Mouse (Mus musculus) heart, embryonic 16.5 days (tissue): ENCODE results near the gene Dlg1. TPM values are rescaled to one million over a fixed set of nuclear protein-coding genes. Genes with fewer than 3 reads are reported as not detected.

ENCODE experiments used
- ATAC-seq: fragments of 200-750 bp; cut with Nextera tagmentation; replicated peaks from 2 replicates; pipeline ENCODE4 v1.8.0; 2017; ENCODE audit warnings: moderate number of reproducible peaks; ENCODE audit not compliant: insufficient read depth, low FRiP score; ENCODE audit errors: extremely low read depth
- H3K27ac ChIP-seq: fragments of 300-500 bp; sonication (generic); 2 replicates; pipeline ENCODE4 v1.5.1; 2014; ENCODE audit warnings: mild to moderate bottlenecking, low read length, control low read depth, moderate library complexity
- H3K27me3 ChIP-seq: fragments of 300-500 bp; sonication (generic); 2 replicates; pipeline ENCODE4 v1.6.1; 2014; ENCODE audit warnings: low read length, mixed read lengths; ENCODE audit not compliant: control insufficient read depth, insufficient read depth
- H3K36me3 ChIP-seq: fragments of 300-500 bp; sonication (generic); 2 replicates; pipeline ENCODE4 v1.6.1; 2014; ENCODE audit not compliant: control insufficient read depth, insufficient read depth
- H3K4me1 ChIP-seq: fragments of 300-500 bp; sonication (generic); 2 replicates; pipeline ENCODE4 v1.6.1; 2014; ENCODE audit warnings: low read length, mixed read lengths; ENCODE audit not compliant: control insufficient read depth, insufficient read depth
- H3K4me2 ChIP-seq: fragments of 300-500 bp; sonication (generic); 2 replicates; pipeline ENCODE4 v1.6.1; 2014; ENCODE audit warnings: low read depth, mild to moderate bottlenecking, control low read depth, low read length
- H3K4me3 ChIP-seq: fragments of 300-500 bp; sonication (generic); 2 replicates; pipeline ENCODE4 v1.5.1; 2014; ENCODE audit warnings: mild to moderate bottlenecking, control low read depth, low read length
- H3K9ac ChIP-seq: fragments of 300-500 bp; sonication (generic); 2 replicates; pipeline ENCODE4 v1.6.1; 2014; ENCODE audit warnings: low read length, control low read depth
- H3K9me3 ChIP-seq: fragments of 300-500 bp; sonication (generic); replicated peaks from 2 replicates; pipeline ENCODE4 v1.6.1; 2016; ENCODE audit warnings: low read length; ENCODE audit not compliant: control insufficient read depth
- WGBS: fragments of 180-500 bp; shearing (Covaris S2); extraction: QIAGEN DNeasy Blood & Tissue Kit; methylation state at CpG from one replicate; pipeline ENCODE4 v1.1.7; 2014; 5-methylcytosine and 5-hydroxymethylcytosine counted together
- polyA plus RNA-seq: library from polyadenylated mRNA; unstranded; fragments of >200 nt; fragmentation: Nextera tagmentation; extraction: Ambion mirVana; gene quantifications from 2 replicates; pipeline ENCODE4 v1.2.1, GENCODE M21; 2015

The Dlg1 gene
- polyA plus RNA-seq, 1 experiment from 2014 or later: 14.2 TPM

GRCm38 (mm10) chr16:31867736-31868135 is 204.5 kb downstream of the Dlg1 start:
- Histone ChIP-seq H3K27me3 (no peaks in the 10 kb centered on the region), H3K4me1 (0 out of 2 replicates have a peak, but pooled peaks cover 2% of the 10 kb centered on the region), H3K9me3 (no peaks in the 10 kb centered on the region), H3K4me2 (no peak overlapping the region), H3K4me3 (no peak overlapping the region), H3K36me3 (peaks cover 26% of the 10 kb centered on the region), H3K9ac (no peak overlapping the region), H3K27ac (no peak overlapping the region)
- WGBS: 62% methylated on average over 4 of the region's 4 CpGs
- ATAC-seq: no peak

GRCm38 (mm10) chr16:31873721-31874120 is 210.5 kb downstream of the Dlg1 start:
- no peak for ATAC-seq
- Histone ChIP-seq H3K27me3 (no peaks in the 10 kb centered on the region), H3K4me1 (peaks cover 5% of the 10 kb centered on the region; the same call in 1 of the 2 replicates), H3K27ac (no peak overlapping the region), H3K9me3 (no peaks in the 10 kb centered on the region), H3K4me2 (no peak overlapping the region), H3K36me3 (peaks cover 18% of the 10 kb centered on the region), H3K9ac (no peak overlapping the region), H3K4me3 (no peak overlapping the region)
- WGBS: 91% methylated on average over 8 of the region's 8 CpGs

DNA sequence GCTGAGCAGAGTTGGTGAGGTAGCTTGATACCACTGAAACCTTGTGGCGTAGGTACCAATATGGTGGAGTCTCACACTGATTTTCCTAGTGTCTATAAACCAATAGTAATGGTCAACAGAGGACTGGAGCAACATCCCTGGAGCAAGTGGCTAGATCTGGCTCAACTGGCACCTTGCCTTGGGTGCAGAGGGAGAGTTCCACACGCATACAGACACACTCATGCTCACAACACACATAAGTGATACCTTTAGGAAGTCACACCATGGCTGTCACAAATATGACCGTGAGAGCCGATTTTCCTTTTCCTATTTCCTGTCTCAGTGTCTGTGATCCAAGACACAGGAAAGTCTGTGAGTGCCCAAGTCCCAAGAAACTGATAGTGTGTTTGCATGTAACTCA is 212.1 kb downstream of the Dlg1 start:
- Histone ChIP-seq H3K36me3 (peaks cover 18% of the 10 kb centered on the region), H3K27me3 (no peaks in the 10 kb centered on the region), H3K4me3 (no peak overlapping the region), H3K9me3 (no peaks in the 10 kb centered on the region), H3K4me1 (peaks cover 5% of the 10 kb centered on the region; the same call in 1 of the 2 replicates), H3K9ac (no peak overlapping the region), H3K27ac (no peak overlapping the region), H3K4me2 (no peak overlapping the region)
- 85% methylated on average over 4 of the region's 4 CpGs for WGBS
- ATAC-seq: no peak

GRCm38 (mm10) chr16:31876386-31876785 is 213.1 kb downstream of the Dlg1 start:
- peaks cover 5% of the 10 kb centered on the region; the same call in 1 of the 2 replicates for H3K4me1 ChIP-seq
- WGBS: 57% methylated on average over 10 of the region's 10 CpGs
- no peaks in the 10 kb centered on the region for H3K27me3 ChIP-seq
- no peak overlapping the region for H3K9ac ChIP-seq
- H3K4me3 ChIP-seq: no peak overlapping the region
- H3K27ac ChIP-seq: no peak overlapping the region
- peaks cover 16% of the 10 kb centered on the region for H3K36me3 ChIP-seq
- no peaks in the 10 kb centered on the region for H3K9me3 ChIP-seq
- no peak overlapping the region for H3K4me2 ChIP-seq
- ATAC-seq: no peak

- peaks cover 10% of the 10 kb centered on the region; the same call in 1 of the 2 replicates for H3K36me3 ChIP-seq
- H3K9me3 ChIP-seq: no peaks in the 10 kb centered on the region
- H3K9ac ChIP-seq: no peak overlapping the region
- WGBS: 68% methylated on average over 6 of the region's 6 CpGs
- H3K4me1 ChIP-seq: peaks cover 11% of the 10 kb centered on the region; the same call in 1 of the 2 replicates
- no peak overlapping the region for H3K4me2 ChIP-seq
- ATAC-seq: no peak
- no peaks in the 10 kb centered on the region for H3K27me3 ChIP-seq
- H3K27ac ChIP-seq: no peak overlapping the region
- no peak overlapping the region for H3K4me3 ChIP-seq
Observed at GRCm38 (mm10) chr16:31878052-31878451, 214.8 kb downstream of the Dlg1 start.

GRCm38 (mm10) chr16:31878573-31879257 is 215.5 kb downstream of the Dlg1 start, which contains the start of gene Meltf:
TSS of gene Meltf (plus strand) at chr16:31878810.
- Histone ChIP-seq H3K4me1 (peaks cover 11% of the 10 kb centered on the region; the same call in 1 of the 2 replicates), H3K4me3 (no peak within 1 kb of the TSS), H3K9ac (no peak within 1 kb of the TSS), H3K9me3 (no peaks in the 10 kb centered on the region), H3K36me3 (peaks cover 7% of the 10 kb centered on the region; the same call in 1 of the 2 replicates), H3K4me2 (peak within 1 kb of the TSS; percentile 42), H3K27me3 (no peaks in the 10 kb centered on the region), H3K27ac (no peak within 1 kb of the TSS)
- ATAC-seq: peak; percentile 59; the same call in 1 of the 2 replicates
- WGBS: 32% methylated on average over 21 of the region's 21 CpGs

- Histone ChIP-seq H3K36me3 (no peaks in the 10 kb centered on the region; the same call in 1 of the 2 replicates), H3K4me3 (no peak overlapping the region), H3K9me3 (no peaks in the 10 kb centered on the region), H3K27ac (no peak overlapping the region), H3K4me2 (no peak overlapping the region), H3K4me1 (peaks cover 13% of the 10 kb centered on the region), H3K9ac (no peak overlapping the region), H3K27me3 (no peaks in the 10 kb centered on the region)
- ATAC-seq: no peak
- WGBS: 71% methylated on average over 8 of the region's 8 CpGs
Observed at GRCm38 (mm10) chr16:31880146-31880840, 217.1 kb downstream of the Dlg1 start.

GRCm38 (mm10) chr16:31882381-31882908 is 219.2 kb downstream of the Dlg1 start:
- Histone ChIP-seq H3K9me3 (no peaks in the 10 kb centered on the region), H3K9ac (no peak overlapping the region), H3K4me1 (peaks cover 8% of the 10 kb centered on the region; the same call in 1 of the 2 replicates), H3K4me3 (no peak overlapping the region), H3K27me3 (no peaks in the 10 kb centered on the region), H3K4me2 (no peak overlapping the region), H3K36me3 (no peaks in the 10 kb centered on the region), H3K27ac (no peak overlapping the region)
- no peak for ATAC-seq
- 52% methylated on average over 9 of the region's 9 CpGs for WGBS

DNA sequence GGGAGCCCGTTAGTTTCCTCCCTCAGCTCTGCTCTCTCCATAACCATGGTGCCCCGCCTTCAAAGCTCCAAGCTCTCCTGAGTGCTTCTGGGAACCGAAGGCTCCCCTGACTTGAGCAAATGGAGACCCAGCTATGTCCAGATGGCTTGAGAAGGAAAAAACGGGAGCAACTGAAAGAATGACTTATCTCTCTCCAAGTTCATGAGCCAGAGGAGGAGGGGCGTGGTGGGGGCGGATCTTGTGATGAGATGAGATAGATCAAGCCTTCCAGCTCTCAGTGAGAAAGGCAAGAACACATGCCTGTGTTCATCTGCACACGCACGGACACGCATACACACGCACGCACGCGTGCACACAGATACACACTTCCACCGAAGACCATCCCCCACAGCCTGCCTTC is 220.1 kb downstream of the Dlg1 start:
- Histone ChIP-seq H3K4me1 (peaks cover 8% of the 10 kb centered on the region; the same call in 1 of the 2 replicates), H3K27me3 (no peaks in the 10 kb centered on the region), H3K36me3 (no peaks in the 10 kb centered on the region), H3K27ac (no peak overlapping the region), H3K4me2 (no peak overlapping the region), H3K9ac (no peak overlapping the region), H3K4me3 (no peak overlapping the region), H3K9me3 (no peaks in the 10 kb centered on the region)
- ATAC-seq: no peak
- WGBS: 67% methylated on average over 14 of the region's 14 CpGs
